Mouse (Mus musculus): ENCODE measurements at regions not wholly inside any gene's neighbourhood (a gene's known extent, or its start where the extent isn't known, plus 50 kb on each side); places are given as distances from the start of the nearest gene placed in this dataset.

DNA sequence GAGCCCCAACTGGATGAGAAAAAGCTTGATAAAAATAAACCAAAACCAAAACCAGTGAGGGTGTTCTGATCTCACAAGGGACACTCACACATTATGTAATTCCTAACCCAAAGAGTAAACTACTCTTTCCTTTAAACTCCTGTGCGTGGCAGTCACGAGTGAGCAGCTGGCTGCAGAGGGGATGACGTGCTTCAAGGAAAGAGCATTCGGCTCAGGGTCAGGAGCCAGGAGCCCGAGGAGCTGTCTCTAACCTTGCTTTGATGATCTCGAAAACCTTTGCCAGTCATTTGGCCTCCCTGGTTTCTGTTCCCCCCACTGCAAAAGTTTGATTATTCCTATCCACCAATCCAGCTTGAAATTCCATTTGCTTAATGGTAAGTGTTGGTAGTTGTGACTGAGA lies 109.9 kb downstream of the Rsl24d1 start:
- no peak for TF ChIP-seq CTCF (IDR thresholded peaks at IDR 0.05; ENCODE audit: control insufficient read depth, insufficient read depth, insufficient replicate concordance, low read depth, low read length)
- TF ChIP-seq POLR2A (IDR thresholded peaks at IDR 0.05; ENCODE audit: control insufficient read depth, low read depth, low read length), result no peak

All from testis, adult 2 months (tissue).